Mouse (Mus musculus) heart, adult 2 months (tissue): ENCODE data around the gene Klk10.

Source experiments
- CTCF ChIP-seq: fragments of 200-600 bp; IDR thresholded peaks from 2 replicates; pipeline ENCODE4 v1.8.1; 2022; ENCODE audit warnings: antibody characterized with exemption, mild to moderate bottlenecking, moderate library complexity
- EP300 ChIP-seq: fragments of 200-500 bp; IDR thresholded peaks from 2 replicates; pipeline ENCODE4 v1.6.1; 2011; ENCODE audit warnings: low read depth, low read length, control low read depth; ENCODE audit not compliant: insufficient read depth
- POLR2A ChIP-seq: fragments of 200-500 bp; IDR thresholded peaks from 2 replicates; pipeline ENCODE4 v1.6.1; 2011; ENCODE audit warnings: mild to moderate bottlenecking, low read depth, low read length, control low read depth; ENCODE audit not compliant: insufficient read depth

- TF ChIP-seq POLR2A: no peak
- TF ChIP-seq EP300: no peak
- TF ChIP-seq CTCF: no peak
Observed at GRCm38 (mm10) chr7:43797333-43797769, 16.5 kb downstream of the Klk10 start, which contains the start of gene Klk8.
